9 mouse cellular contexts compared by ENCODE assay signal in genomic region chr12:54098785-54099184, GRCm38 (mm10).
A peak's percentile ranks its signal among the peaks of the same experiment; 100 is the strongest.
DNase-seq lines count a peak whose midpoint lies in the region; ATAC-seq and TF ChIP-seq lines count a peak whose summit lies in the region.
"Had no signal": no experiment of that assay in that cellular context is flagged by ENCODE, and none has a peak within 500 bp of the region (broad histone marks: within the 10 kb centered on the region; RNA-seq: fewer than 3 reads in every experiment).

No protein-coding gene starts in this region.

- 9% methylated on average over 6 of the region's 6 CpGs for WGBS in heart, postnatal 0 days
- WGBS in liver, embryonic 16.5 days (ENCODE audit: insufficient replicate concordance), result 11% methylated on average over 6 of the region's 6 CpGs

- no peak for ATAC-seq in heart, postnatal 0 days (ENCODE audit: insufficient read depth, low read depth)
- ATAC-seq in liver, embryonic 16.5 days (ENCODE audit: low read depth), result peak; percentile 37; the same call in 1 of the 2 replicates

- H3K36me3 ChIP-seq in heart, postnatal 0 days (replicated peaks; ENCODE audit: control insufficient read depth, insufficient read depth, low read length), result no peaks in the 10 kb centered on the region
- H3K36me3 ChIP-seq in liver, embryonic 16.5 days (ENCODE audit: control insufficient read depth, insufficient read depth), result no peaks in the 10 kb centered on the region
- H3K36me3 ChIP-seq: hindbrain, embryonic 15.5 days had no signal

- no peaks in the 10 kb centered on the region for H3K9me3 ChIP-seq in heart, postnatal 0 days (replicated peaks; ENCODE audit: control insufficient read depth, low read length)
- H3K9me3 ChIP-seq in liver, embryonic 16.5 days (replicated peaks; ENCODE audit: control insufficient read depth, low read length), result no peaks in the 10 kb centered on the region
- H3K9me3 ChIP-seq: hindbrain, embryonic 15.5 days had no signal

- DNase-seq in ES-CJ7 (ENCODE audit: low read depth, low spot score), result peak; percentile 86
- peak; percentile 78 for DNase-seq in brain, adult 2 months (ENCODE audit: low read depth, low spot score)
- peak; percentile 23 for DNase-seq in fibroblast of lung, adult 2 months (ENCODE audit: low read depth)
- peak; percentile 68 for DNase-seq in heart, postnatal 0 days (ENCODE audit: low spot score)
- peak; percentile 82 for DNase-seq in kidney, postnatal 14 days
- peak; percentile 87 for DNase-seq in retina, embryonic 14.5 days (ENCODE audit: low spot score)
- peak; percentile 61 to 67 for DNase-seq in thymus, postnatal 36 days

- no peak overlapping the region for H3K4me2 ChIP-seq in heart, postnatal 0 days (ENCODE audit: low read depth, low read length)
- no peak overlapping the region for H3K4me2 ChIP-seq in liver, embryonic 16.5 days (ENCODE audit: low read depth, low read length)
- H3K4me2 ChIP-seq: hindbrain, embryonic 15.5 days had no signal

- H3K27ac ChIP-seq in heart, postnatal 0 days (ENCODE audit: low read depth), result no peak overlapping the region
- no peak overlapping the region for H3K27ac ChIP-seq in liver, embryonic 16.5 days (ENCODE audit: low read length)
- H3K27ac ChIP-seq: hindbrain, embryonic 15.5 days had no signal

- TF ChIP-seq EP300 in heart, postnatal 0 days (IDR thresholded peaks at IDR 0.05; ENCODE audit: low read depth), result no peak

- H3K4me3 ChIP-seq in heart, postnatal 0 days (ENCODE audit: low read depth, low read length), result no peak overlapping the region
- no peak overlapping the region for H3K4me3 ChIP-seq in liver, embryonic 16.5 days (ENCODE audit: low read depth, low read length)
- H3K4me3 ChIP-seq: hindbrain, embryonic 15.5 days had no signal

- no peaks in the 10 kb centered on the region for H3K4me1 ChIP-seq in heart, postnatal 0 days (ENCODE audit: control insufficient read depth, insufficient read depth)
- no peaks in the 10 kb centered on the region for H3K4me1 ChIP-seq in liver, embryonic 16.5 days (ENCODE audit: control insufficient read depth, low read depth, low read length)
- H3K4me1 ChIP-seq: hindbrain, embryonic 15.5 days had no signal

- H3K27me3 ChIP-seq in heart, postnatal 0 days (ENCODE audit: control insufficient read depth, insufficient read depth, low read length), result no peaks in the 10 kb centered on the region
- no peaks in the 10 kb centered on the region for H3K27me3 ChIP-seq in liver, embryonic 16.5 days (ENCODE audit: control insufficient read depth, insufficient read depth, low read depth, low read length)
- H3K27me3 ChIP-seq: hindbrain, embryonic 15.5 days had no signal

- no peak overlapping the region for H3K9ac ChIP-seq in heart, postnatal 0 days (replicated peaks; ENCODE audit: low read depth, low read length)
- H3K9ac ChIP-seq in liver, embryonic 16.5 days (ENCODE audit: low read depth, low read length), result no peak overlapping the region
- H3K9ac ChIP-seq: hindbrain, embryonic 15.5 days had no signal

- peak; percentile 86 for TF ChIP-seq CTCF in heart, postnatal 0 days (IDR thresholded peaks at IDR 0.05; ENCODE audit: low read depth)

Comparison
In these comparisons a context has a peak if more than half of its experiments do, and no peak if none do; other contexts are left out.
1. DNase-seq: peak in every context shown above with its lines; median percentile 87 in retina, embryonic 14.5 days; 86 in ES-CJ7; 82 in kidney, postnatal 14 days; 78 in brain, adult 2 months; 68 in heart, postnatal 0 days; 64 in thymus, postnatal 36 days; 23 in fibroblast of lung, adult 2 months.